Mouse (Mus musculus) skeletal muscle tissue, postnatal 0 days (tissue): ENCODE data around the gene Lrrc1. TPM values are rescaled to one million over a fixed set of nuclear protein-coding genes. Genes with fewer than 3 reads are reported as not detected.

Source experiments
- microRNA-seq, 2 experiments: library from miRNA; unstranded; fragments of <30 nt; microRNA quantifications; one replicate each; pipeline ENCODE4; 2016
- polyA plus RNA-seq: library from polyadenylated mRNA; unstranded; fragments of >200 nt; fragmentation: Nextera tagmentation; extraction: Ambion mirVana; gene quantifications from 2 replicates; pipeline ENCODE4 v1.2.1, GENCODE M21; 2015

Gene Lrrc1
- 1.4 and 2.3 TPM in 2 replicates for polyA plus RNA-seq

DNA sequence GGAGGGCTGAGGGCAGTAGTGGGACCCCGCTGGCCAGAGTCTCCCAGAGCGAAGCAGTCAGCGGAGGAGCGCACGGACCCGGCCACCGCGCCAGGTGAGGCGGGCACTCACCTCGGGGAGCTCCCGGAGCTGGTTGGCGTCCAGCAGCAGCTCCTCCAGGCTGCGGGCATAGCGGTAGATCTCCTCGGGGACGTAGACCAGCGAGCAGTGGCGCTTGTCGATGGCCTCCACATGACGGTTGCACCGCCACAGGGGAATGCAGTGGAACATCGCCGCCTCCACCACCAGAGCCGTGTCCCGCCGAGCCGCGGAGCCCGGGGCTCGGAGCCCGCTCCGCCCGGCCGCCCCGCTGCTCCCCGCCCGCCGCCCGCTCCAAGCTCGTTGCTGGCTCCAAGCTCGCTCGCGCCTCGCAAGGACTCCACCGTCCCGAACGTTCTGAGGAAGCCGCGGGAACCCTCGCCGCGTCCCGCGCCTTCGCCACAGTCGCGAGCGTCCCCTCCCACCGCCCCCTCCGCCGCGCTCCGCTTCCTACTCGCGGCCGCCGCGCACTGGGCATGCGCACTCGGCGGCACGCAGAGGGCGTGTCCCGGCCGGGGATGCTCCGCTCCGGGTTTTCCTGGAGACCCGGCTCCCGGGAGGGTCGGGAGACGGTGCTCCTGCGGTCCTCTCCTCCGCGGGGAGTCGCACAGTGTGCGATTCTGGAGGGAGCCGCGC is at the start of gene Lrrc1:
Gene Lrrc1, minus strand, starts transcription at position 517 of the 714 bp plus-strand sequence.

Small RNA genes lying within 50 kb of the gene (microRNA-seq; reads per million reads assigned to microRNA genes)
- 0 reads per million in 2 experiments for gene Gm25250

Other genes with a start within 250 kb of the Lrrc1 start
- gene Mlip, start 191.9 kb downstream of the Lrrc1 start, polyA plus RNA-seq = 90.3 and 106 TPM in 2 replicates
- gene Klhl31, start 91.6 kb upstream of the Lrrc1 start, polyA plus RNA-seq = 187 and 215 TPM in 2 replicates
- gene Gclc, start 209.7 kb upstream of the Lrrc1 start, polyA plus RNA-seq = 3.6 and 4.2 TPM in 2 replicates